Mouse (Mus musculus) cortical plate, adult 2 months (tissue): ENCODE results near the gene Man2b2.

ENCODE experiments used
- CTCF ChIP-seq: fragments of 200-500 bp; IDR thresholded peaks from 2 replicates; pipeline ENCODE4 v1.5.1; 2011; ENCODE audit warnings: mild to moderate bottlenecking, control low read depth, low read length; ENCODE audit not compliant: insufficient read depth; ENCODE audit errors: extremely low read depth
- POLR2A ChIP-seq: fragments of 200-500 bp; IDR thresholded peaks from 2 replicates; pipeline ENCODE4 v1.6.1; 2011; ENCODE audit warnings: mild to moderate bottlenecking, low read length, control low read depth; ENCODE audit not compliant: insufficient read depth; ENCODE audit errors: extremely low read depth

- TF ChIP-seq CTCF: no peak
- TF ChIP-seq POLR2A: no peak
These were observed 50.9 kb downstream of the Man2b2 start for GRCm38 (mm10) chr5:36779512-36779911.
